Mouse (Mus musculus) T-cell, adult 2 months (primary cell): ENCODE results near the gene Cdc42.

Source experiments
- DNase-seq: peaks from one replicate; pipeline ENCODE4 v3.0.0; 2022; ENCODE audit warnings: low spot score

Cdc42 gene

GRCm38 (mm10) chr4:137357517-137358254 lies at the start of gene Cdc42:
TSS of gene Cdc42 (minus strand) at chr4:137357720.
- peak; percentile 99 for DNase-seq

DNA sequence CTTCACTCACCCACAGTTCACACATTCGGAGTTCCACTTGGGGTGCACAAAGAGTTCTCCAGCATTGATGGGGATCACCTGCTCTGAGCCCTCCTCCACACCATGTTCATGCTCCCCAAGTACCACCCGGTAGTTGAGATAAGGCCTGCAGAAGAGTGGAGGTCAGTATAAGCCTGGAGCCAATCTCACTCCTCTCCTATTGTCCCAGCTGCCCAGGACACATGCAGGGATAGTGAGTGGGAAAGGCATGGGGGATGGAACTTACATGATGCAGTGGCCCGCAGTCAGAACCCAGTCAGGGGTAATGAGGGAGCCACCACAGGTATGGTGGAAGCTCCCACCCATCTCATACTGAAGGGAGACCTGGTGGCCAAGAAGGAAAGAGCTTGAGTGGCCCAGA lies 48.1 kb upstream of the Cdc42 start:
- no peak for DNase-seq

DNA sequence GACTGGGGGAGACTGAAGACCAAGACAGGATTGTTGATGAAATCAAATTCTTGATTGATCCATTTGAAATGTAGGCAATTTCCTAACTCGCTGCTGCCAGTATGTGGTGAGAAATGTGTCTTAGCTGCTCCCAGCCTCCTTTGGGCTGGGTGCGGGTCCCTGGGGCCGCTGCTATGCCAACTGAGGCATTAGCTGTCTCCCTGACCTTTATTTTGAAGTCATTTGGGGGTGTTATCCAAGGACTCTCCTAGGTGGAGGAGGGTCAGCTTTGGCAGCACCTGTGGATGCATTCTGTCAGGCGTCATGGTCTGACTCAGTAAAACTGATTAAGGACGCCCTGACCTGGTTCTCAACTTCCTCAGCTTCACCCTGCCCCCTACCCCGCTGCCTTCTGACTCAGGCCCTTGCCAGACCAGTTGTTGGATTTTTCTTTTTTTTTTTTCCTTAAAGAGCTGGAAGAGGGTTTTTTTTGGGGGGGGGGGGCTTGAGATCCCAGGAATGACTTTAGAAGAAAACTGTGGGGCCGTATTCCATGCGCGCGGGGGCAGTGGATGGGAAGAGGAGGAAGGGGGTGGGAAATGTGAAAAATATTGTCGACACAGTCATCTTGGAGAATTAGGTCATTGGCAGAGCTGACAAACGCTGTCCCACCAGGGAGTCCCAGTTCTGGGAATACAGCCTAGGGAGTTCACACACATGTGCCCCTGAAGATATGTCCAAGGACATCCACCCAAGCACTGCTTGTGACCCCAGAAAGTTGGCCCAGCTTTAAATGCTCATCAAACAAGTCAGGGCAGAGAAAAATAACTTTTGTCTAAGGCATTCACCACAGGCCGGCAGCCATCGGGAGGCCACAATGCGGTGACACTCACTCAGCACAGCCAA lies 39.4 kb upstream of the Cdc42 start:
- DNase-seq, result no peak

- no peak for DNase-seq
Measured at GRCm38 (mm10) chr4:137393378-137394135, 36.0 kb upstream of the Cdc42 start.

DNA sequence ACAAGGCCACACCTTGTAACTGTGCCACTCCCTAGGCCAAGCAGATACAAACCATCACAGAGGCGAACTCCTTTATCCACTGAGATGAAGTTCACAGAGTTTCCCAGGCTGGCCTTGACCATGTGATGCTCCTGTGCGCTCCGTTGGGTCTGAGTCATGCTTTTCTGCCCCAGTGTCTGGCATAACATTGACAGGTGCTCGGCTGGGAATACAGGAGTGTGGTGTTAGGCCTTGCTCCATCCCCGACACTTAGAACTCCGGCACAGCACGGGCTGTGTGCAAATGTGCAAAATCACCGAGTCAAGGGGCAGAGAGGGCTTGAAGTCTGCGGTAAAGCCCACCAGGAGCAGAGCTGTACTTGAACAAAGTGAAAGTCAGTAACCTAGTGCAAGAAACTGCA lies 35.4 kb upstream of the Cdc42 start:
- DNase-seq, result no peak

DNA sequence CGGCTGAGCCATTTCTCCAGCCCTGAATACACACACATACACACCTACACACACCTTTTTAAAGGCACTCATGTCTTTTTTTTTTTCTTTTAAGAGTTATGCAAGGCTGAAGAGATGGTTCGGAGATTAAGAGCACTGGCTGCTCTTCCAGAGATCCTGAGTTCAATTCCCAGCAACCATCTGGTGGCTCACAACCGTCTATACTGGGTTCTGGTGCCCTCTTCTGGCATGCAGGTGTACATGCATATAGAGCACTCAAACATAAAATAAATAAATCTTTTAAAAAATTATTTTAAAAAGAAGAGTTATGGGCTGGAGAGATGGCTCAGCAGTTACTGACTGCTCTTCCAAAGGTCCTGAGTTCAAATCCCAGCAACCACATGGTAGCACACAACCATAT lies 33.8 kb upstream of the Cdc42 start:
- peak; percentile 24 for DNase-seq

DNA sequence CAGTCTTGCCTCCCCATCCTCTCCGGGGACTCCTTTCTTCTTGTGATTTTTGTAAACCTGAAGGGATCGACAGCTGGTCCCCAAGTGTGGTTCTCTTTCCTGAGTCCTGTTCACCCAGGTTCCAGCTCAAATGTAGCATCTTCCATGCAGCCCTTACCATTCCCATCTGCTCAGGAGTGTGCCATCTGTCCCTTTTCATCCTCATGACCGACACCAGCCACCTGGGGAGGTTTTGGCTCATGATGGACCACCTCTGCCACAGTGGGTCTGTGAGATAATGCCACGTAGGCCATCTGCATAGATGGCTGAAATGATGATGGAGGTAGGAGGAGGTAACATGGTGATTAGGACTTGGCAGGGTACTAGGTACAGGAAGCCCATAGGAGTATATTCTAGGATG lies 32.7 kb upstream of the Cdc42 start:
- no peak for DNase-seq

DNA sequence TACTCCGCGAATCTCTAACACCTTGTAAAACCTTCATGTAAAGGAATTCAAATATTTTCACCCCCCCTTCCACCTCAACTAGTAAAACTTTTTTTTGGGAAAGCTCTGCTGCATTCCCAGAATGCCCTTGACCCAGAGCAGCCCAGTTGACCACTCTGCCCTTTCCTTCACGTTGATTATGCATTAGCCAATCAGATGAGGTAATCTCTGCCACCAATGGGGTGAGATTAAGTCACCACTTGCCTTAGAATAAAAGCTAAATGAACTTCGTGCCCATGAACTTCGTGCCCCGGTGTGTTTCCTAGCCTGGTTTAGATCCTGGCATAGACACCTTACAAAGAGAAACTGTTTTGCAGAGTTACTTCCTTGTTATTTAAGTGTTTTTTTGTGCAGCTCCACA lies 31.5 kb upstream of the Cdc42 start:
- no peak for DNase-seq

DNA sequence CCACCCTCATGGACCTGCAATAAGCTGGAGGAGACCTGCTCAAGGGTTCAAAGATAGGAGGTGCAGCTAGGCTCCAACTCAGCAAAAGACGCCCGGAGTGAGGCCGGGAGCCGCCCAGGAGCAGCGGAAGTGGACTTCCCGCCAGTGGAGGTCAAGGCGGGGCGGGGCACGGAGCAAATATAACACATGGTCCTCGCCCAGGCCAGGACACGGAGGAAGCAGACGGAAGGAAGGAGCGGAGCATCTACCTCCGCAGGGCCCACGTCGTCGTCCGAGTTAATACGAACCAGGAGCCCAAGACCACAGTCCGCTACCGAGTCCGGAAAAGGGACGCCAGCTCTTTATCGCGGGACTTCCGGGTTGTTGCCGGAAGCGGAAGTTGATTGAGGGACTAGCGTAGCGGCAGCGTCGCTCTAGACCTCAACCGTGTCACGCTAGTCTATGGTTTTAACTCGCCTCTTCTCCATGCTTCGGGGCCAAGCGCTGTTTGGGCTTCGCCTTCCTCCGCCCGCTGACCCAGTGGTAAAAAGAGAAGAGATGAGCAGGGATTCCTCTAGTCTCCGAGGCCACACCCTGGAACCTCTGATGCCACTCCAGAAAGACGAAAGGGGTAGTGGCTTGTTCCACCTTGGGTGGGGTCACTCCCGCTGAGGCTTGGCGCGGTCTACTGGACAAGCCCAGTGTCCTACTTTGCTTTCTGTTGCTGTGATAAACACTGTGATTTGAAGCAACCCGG lies 30.7 kb upstream of the Cdc42 start:
- peak; percentile 84 for DNase-seq

DNA sequence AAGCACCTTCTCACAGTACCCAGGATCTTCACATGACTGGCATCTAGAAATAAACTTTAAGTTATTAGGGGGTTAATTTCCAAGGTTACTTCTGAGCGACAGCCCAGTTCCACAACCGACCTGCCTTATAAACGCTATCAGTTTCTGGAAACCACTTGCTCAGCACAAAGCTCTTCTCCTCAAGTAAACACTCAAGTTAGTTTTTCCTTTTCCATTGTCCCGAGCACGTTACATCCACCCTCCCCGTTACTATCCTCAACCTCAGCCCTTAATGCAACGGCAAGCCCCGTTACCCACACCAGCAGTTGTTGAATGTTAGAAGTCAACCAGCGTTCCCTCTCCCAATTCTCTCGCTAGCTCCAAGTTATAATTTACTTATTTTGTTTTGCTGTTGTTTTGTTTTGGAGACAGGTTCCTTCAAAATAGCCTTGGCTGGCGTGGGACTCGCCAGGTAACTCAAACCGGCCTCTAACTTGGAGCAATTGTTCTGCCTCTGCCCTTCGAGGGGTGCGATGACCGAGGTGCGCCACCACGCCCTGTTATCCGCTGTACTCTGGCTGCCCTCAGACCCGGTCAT lies 30.1 kb upstream of the Cdc42 start:
- no peak for DNase-seq

GRCm38 (mm10) chr4:137380702-137381605 lies 23.4 kb upstream of the Cdc42 start:
- DNase-seq, result no peak

DNA sequence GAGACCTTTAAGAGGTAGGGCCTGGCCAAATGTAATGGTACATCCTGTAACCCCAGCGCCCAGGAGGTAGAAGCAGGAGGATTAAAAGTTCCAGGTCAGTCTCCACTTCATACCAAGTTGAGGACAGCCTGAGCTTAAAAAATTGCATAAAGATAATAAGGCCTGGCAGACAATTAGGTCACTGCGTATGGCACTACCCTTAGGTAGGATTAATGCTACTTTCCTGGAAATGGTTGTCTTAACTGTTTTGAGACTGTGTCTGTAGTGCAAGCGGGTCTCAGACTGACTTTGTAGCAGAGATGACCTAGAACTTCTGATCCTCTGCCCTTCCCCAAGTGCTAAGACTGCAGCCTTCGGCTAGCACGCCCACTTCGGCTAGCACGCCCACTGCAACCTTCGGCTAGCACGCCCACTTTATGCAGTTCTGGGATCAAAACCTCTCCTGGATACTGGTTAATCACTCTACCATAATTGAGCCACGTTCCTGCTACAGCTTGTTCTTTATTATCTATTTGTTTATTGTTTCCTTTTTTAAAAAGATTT lies 22.3 kb upstream of the Cdc42 start:
- DNase-seq, result no peak

DNA sequence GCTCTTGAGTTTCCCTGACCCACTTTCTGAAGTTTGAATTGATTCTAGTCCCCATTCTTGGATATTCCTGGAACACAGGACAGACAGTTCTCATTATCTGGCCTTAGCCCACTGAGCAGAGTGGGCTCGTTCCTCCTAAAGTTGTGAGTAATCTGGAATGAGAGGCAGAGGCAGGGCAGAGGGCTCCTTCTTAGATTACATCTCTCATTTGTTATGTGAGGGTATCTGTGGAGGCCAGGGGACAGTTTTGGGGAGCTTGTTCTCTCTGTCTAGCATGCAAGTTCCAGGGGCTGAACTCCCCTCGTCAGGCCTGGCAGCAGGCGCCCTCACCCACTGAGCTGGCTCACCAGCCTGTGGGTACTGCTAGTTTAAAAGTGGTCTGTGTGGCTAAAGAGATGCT lies 21.6 kb upstream of the Cdc42 start:
- no peak for DNase-seq

DNA sequence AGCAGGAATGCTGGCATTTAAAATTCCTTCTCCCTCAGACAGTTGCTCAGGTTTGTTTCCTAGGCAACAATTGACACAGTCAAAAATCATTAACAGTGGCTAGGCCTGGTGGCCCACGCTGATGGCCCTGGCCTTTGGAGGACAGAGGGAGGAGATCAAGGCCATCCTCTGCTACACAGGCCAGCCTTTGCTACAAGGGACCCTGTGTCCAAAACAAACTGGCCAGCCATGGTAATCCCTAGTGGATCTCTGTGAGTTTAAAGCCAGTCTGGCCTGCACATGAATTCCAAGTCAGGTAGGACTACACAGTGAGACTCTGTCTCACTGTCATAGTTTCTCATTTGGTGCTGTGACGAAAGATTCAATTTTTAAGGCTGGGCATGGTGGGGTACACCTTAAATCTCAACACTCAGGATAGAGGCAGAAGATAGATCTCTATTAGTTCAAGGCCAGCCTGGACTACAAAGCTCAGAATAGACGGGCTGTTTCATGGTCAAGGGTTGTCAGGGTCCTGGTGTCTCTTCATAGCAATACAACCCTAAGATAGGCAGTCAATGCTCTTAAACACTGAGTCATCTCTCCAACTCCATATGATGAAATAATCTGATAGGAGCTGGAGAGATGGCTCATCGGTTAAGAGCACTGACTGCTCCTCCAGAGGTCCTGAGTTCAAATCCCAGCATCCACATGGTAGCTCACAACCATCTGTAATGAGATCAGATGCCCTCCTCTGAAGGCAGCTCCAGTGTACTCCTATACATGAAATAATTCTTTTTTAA lies 20.2 kb upstream of the Cdc42 start:
- DNase-seq, result no peak

GRCm38 (mm10) chr4:137376778-137377177 lies 19.3 kb upstream of the Cdc42 start:
- DNase-seq, result no peak

GRCm38 (mm10) chr4:137375314-137376278 lies 18.1 kb upstream of the Cdc42 start:
- peak; percentile 39 for DNase-seq

DNA sequence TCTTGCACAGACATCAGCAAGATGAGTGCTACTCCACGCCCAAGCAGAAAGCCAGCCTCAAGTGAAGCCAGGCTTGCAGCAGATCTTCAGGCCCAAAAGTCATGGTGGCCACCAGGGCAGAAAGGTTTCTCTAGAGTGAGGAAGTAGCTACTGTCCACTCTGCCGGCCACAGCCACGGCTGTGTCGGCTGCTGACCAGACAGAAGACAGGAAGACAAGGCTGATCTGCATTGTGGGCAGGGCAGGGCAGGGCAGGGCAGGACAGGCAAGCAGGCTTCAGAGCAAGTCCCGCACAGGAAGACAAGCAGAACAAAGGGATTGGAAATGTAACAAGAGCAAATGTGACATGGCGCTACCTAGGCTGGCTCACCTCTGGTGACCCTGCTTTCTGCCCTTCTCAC lies 16.2 kb upstream of the Cdc42 start:
- DNase-seq, result no peak
